Mouse (Mus musculus): ENCODE results near the gene Sgo2b. TPM values are rescaled to one million over a fixed set of nuclear protein-coding genes. Genes with fewer than 3 reads are reported as not detected.

The Sgo2b gene
- not detected for polyA plus RNA-seq (2017; shearing (Covaris generic))

DNA sequence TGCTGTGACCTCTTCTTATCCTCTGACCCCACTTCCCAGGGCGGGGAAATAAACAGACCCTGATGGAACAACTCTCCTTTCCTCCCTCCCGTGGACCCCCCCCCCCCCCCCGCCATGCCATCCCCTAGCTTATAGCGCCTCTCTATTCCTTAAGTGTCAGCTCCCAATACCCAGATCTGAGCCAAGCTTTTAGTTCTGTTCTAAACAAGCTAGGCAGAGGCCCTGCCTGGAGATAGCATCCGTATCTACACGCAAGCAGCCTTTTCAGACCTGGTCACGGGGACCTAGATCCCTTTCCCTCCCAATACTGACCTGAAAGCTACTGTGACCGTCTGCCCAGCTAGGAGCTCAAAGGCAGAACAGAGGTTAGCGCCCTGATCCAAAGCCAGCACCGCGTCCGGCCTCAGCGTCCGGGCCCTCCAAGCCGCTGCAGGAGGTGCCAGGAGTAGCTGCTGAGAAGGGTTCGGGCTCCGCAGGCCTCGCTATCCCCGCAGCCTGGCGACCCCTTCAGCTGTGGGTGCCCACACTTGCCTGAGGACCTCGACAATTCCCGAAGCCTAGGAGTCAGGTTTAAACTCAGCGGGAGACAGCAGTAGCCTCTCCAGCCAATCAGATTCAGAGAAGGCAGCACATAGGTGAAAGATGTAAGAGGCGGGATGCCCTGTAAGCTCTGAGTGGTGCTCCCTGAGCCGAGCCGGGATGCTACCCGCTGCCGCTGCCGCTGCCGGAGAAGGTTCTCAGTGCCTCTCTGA lies at the start of gene Sgo2b:
Gene Sgo2b (minus strand): TSS at position 623 of the 752 bp plus-strand sequence.

